Mouse (Mus musculus): ENCODE measurements around the gene Kcnab2. TPM values are rescaled to one million over a fixed set of nuclear protein-coding genes. Genes with fewer than 3 reads are reported as not detected.

Kcnab2 gene
- polyA plus RNA-seq, 1 experiment from 2014 or later = 10.5 TPM

GRCm38 (mm10) chr4:152424341-152424740 lies 53.3 kb downstream of the Kcnab2 start:
- no peak overlapping the region for H3K27ac ChIP-seq (ENCODE audit: low read depth, low read length)
- no peak overlapping the region for H3K4me2 ChIP-seq (ENCODE audit: low read depth, low read length, severe bottlenecking)
- H3K9ac ChIP-seq (ENCODE audit: low read length) = no peak overlapping the region
- no peaks in the 10 kb centered on the region for H3K9me3 ChIP-seq (ENCODE audit: control insufficient read depth, low read length)
- no peak overlapping the region for H3K4me3 ChIP-seq (ENCODE audit: low read depth, low read length)
- no peaks in the 10 kb centered on the region for H3K4me1 ChIP-seq (replicated peaks; ENCODE audit: control insufficient read depth, insufficient read depth, low read length)
- 43% methylated on average over 4 of the region's 4 CpGs for WGBS
- peak; percentile 69 for DNase-seq (ENCODE audit: low spot score)
- no peaks in the 10 kb centered on the region for H3K36me3 ChIP-seq (ENCODE audit: control insufficient read depth, insufficient read depth, low read length)
- ATAC-seq (replicated peaks; ENCODE audit: low FRiP score) = no peak
- no peaks in the 10 kb centered on the region for H3K27me3 ChIP-seq (ENCODE audit: control insufficient read depth, insufficient read depth, low read length)

DNA sequence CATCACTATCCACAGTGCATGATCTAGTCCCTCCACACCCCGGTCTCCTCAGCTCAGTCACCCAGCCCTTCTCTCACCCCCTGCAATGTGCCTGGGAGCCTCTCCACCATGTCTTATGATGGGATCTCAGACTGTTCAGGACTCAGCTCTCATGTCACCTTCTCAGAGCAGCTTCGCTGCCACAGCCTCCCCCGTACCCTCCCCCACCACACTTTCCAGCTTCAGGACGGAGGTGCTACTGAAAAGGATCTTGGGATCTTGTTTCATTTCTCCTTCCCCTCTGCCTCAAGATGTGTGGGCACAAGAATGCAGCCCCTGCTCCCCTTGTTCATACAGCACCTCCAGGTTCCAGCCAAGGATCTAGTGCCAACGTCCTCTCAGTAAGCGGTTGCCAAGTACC lies 54.1 kb downstream of the Kcnab2 start:
- no peaks in the 10 kb centered on the region for H3K4me1 ChIP-seq (replicated peaks; ENCODE audit: control insufficient read depth, insufficient read depth, low read length)
- DNase-seq (ENCODE audit: low spot score) = no peak
- no peak overlapping the region for H3K4me2 ChIP-seq (ENCODE audit: low read depth, low read length, severe bottlenecking)
- H3K9me3 ChIP-seq (ENCODE audit: control insufficient read depth, low read length) = no peaks in the 10 kb centered on the region
- H3K4me3 ChIP-seq (ENCODE audit: low read depth, low read length) = no peak overlapping the region
- 91% methylated on average over 6 of the region's 6 CpGs for WGBS
- H3K27me3 ChIP-seq (ENCODE audit: control insufficient read depth, insufficient read depth, low read length) = no peaks in the 10 kb centered on the region
- no peak overlapping the region for H3K9ac ChIP-seq (ENCODE audit: low read length)
- no peak for ATAC-seq (replicated peaks; ENCODE audit: low FRiP score)
- no peak overlapping the region for H3K27ac ChIP-seq (ENCODE audit: low read depth, low read length)
- no peaks in the 10 kb centered on the region for H3K36me3 ChIP-seq (ENCODE audit: control insufficient read depth, insufficient read depth, low read length)

DNA sequence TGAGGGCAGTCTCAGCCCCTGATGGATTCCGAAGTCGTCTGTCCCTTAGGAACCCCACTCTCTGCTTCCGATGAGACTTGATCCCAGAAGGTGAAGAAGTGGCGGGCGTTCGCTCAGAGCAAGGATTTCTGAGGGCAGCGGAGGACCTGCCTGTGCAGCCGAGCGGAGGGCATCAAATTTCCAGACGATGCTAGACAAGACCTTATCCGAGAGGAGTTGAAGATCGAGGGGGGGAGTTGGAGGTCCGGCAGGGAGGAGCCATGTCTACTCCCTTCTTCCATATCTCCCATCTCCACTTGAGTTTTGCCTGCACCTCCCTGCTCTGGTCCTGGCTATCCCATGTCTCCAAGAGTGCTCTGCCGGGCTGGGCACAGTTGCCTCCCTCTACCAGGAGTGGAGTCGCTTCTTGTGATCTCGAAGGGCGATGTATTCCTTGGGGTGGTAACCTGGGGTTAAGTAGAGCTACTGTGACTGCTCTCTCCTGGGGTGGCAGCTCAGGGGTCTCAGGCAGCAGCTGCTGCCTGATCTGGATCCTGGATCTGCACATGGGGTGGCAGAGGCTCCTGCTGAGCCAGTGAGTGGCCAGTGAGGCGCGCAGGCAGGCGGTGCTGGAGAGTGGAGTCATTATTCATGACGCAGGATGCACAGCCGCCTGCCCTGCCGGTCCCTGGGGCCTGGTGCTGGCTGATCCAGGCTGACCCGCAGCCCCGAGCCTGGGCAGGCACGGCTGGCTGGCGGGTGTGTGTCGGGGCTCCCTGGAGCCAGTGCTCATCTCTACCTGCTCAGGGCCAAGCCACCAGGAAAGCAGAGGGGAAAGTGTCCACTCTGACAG lies 59.2 kb downstream of the Kcnab2 start:
- DNase-seq (ENCODE audit: low spot score) (no peak), ATAC-seq (replicated peaks; ENCODE audit: low FRiP score) (no peak)
- H3K4me2 ChIP-seq (ENCODE audit: low read depth, low read length, severe bottlenecking) = no peak overlapping the region
- WGBS = 38% methylated on average over 28 of the region's 28 CpGs
- no peak overlapping the region for H3K4me3 ChIP-seq (ENCODE audit: low read depth, low read length)
- no peaks in the 10 kb centered on the region for H3K9me3 ChIP-seq (ENCODE audit: control insufficient read depth, low read length)
- no peaks in the 10 kb centered on the region for H3K4me1 ChIP-seq (replicated peaks; ENCODE audit: control insufficient read depth, insufficient read depth, low read length)
- H3K27me3 ChIP-seq (ENCODE audit: control insufficient read depth, insufficient read depth, low read length) = no peaks in the 10 kb centered on the region
- no peak overlapping the region for H3K27ac ChIP-seq (ENCODE audit: low read depth, low read length)
- no peaks in the 10 kb centered on the region for H3K36me3 ChIP-seq (ENCODE audit: control insufficient read depth, insufficient read depth, low read length)
- H3K9ac ChIP-seq (ENCODE audit: low read length) = no peak overlapping the region

DNA sequence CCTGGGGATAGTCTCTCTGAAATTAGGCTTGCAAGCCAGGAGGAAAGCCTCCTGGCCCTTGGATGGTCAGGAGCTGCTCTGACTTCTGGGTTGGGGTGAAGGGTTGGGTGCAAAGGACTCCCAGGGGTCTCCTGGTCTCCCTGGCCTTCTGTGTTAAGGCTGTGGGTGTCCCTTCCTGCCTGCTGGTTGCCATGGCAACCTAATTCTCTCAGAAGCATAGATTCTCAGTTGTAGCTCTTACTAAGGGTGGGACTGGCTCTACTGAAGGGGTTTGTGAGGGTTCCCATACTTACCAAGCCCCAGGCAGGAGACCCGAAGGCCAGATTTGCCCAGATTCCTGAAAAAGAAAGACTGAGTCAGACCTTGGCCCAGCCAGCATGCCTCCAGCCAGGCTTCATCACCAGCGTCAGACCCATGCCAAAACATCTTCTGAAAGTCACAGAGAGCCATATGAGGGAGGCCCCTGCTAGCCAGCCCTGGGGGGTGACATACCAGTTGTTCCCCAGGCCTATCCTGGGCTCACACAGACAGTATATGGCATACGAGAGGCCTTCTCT lies 65.1 kb downstream of the Kcnab2 start:
- no peaks in the 10 kb centered on the region for H3K9me3 ChIP-seq (ENCODE audit: control insufficient read depth, low read length)
- 83% methylated on average over 3 of the region's 3 CpGs for WGBS
- no peak overlapping the region for H3K4me2 ChIP-seq (ENCODE audit: low read depth, low read length, severe bottlenecking)
- H3K27me3 ChIP-seq (ENCODE audit: control insufficient read depth, insufficient read depth, low read length) = no peaks in the 10 kb centered on the region
- DNase-seq (ENCODE audit: low spot score) (no peak), ATAC-seq (replicated peaks; ENCODE audit: low FRiP score) (no peak)
- H3K27ac ChIP-seq (ENCODE audit: low read depth, low read length) = no peak overlapping the region
- H3K9ac ChIP-seq (ENCODE audit: low read length) = no peak overlapping the region
- no peak overlapping the region for H3K4me3 ChIP-seq (ENCODE audit: low read depth, low read length)
- no peaks in the 10 kb centered on the region for H3K36me3 ChIP-seq (ENCODE audit: control insufficient read depth, insufficient read depth, low read length)
- H3K4me1 ChIP-seq (replicated peaks; ENCODE audit: control insufficient read depth, insufficient read depth, low read length) = no peaks in the 10 kb centered on the region

DNA sequence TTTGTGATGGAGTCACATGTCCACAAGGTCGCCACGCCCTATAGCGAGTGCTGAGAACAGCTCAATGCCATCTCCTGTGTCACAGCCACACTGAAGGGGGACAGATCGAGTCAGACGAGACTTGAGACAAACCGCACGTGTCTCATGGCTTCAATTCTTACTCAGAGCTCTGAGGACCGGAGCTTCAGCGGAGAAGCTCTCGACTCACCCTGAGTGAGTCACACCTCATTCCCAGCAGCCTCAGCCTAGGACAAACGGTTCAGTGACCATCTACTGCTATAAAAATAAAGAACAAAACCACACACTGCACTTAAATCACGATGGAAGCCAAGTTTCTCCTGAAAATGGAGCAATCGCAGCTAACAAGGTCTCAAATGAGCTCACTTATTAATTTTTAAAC lies 66.7 kb downstream of the Kcnab2 start:
- H3K27me3 ChIP-seq (ENCODE audit: control insufficient read depth, insufficient read depth, low read length) = no peaks in the 10 kb centered on the region
- H3K9ac ChIP-seq (ENCODE audit: low read length) = no peak overlapping the region
- no peaks in the 10 kb centered on the region for H3K36me3 ChIP-seq (ENCODE audit: control insufficient read depth, insufficient read depth, low read length)
- H3K4me3 ChIP-seq (ENCODE audit: low read depth, low read length) = no peak overlapping the region
- WGBS = 86% methylated on average over 13 of the region's 13 CpGs
- ATAC-seq (replicated peaks; ENCODE audit: low FRiP score) = no peak
- no peak overlapping the region for H3K27ac ChIP-seq (ENCODE audit: low read depth, low read length)
- no peaks in the 10 kb centered on the region; the same call in 1 of the 2 replicates for H3K4me1 ChIP-seq (replicated peaks; ENCODE audit: control insufficient read depth, insufficient read depth, low read length)
- DNase-seq (ENCODE audit: low spot score) = no peak
- no peaks in the 10 kb centered on the region for H3K9me3 ChIP-seq (ENCODE audit: control insufficient read depth, low read length)
- no peak overlapping the region for H3K4me2 ChIP-seq (ENCODE audit: low read depth, low read length, severe bottlenecking)

GRCm38 (mm10) chr4:152406531-152406930 lies 71.1 kb downstream of the Kcnab2 start:
- no peak for DNase-seq (ENCODE audit: low spot score)
- H3K4me2 ChIP-seq (ENCODE audit: low read depth, low read length, severe bottlenecking) = no peak overlapping the region
- H3K27ac ChIP-seq (ENCODE audit: low read depth, low read length) = no peak overlapping the region
- peaks cover 11% of the 10 kb centered on the region for H3K4me1 ChIP-seq (replicated peaks; ENCODE audit: control insufficient read depth, insufficient read depth, low read length)
- ATAC-seq (replicated peaks; ENCODE audit: low FRiP score) = no peak
- no peaks in the 10 kb centered on the region for H3K9me3 ChIP-seq (ENCODE audit: control insufficient read depth, low read length)
- no peaks in the 10 kb centered on the region for H3K36me3 ChIP-seq (ENCODE audit: control insufficient read depth, insufficient read depth, low read length)
- 80% methylated on average over 8 of the region's 8 CpGs for WGBS
- H3K27me3 ChIP-seq (ENCODE audit: control insufficient read depth, insufficient read depth, low read length) = no peaks in the 10 kb centered on the region
- no peak overlapping the region for H3K9ac ChIP-seq (ENCODE audit: low read length)
- H3K4me3 ChIP-seq (ENCODE audit: low read depth, low read length) = no peak overlapping the region

GRCm38 (mm10) chr4:152405671-152406201 lies 71.9 kb downstream of the Kcnab2 start:
- no peak for DNase-seq (ENCODE audit: low spot score)
- 74% methylated on average over 7 of the region's 7 CpGs for WGBS
- no peak overlapping the region for H3K9ac ChIP-seq (ENCODE audit: low read length)
- no peak overlapping the region for H3K4me3 ChIP-seq (ENCODE audit: low read depth, low read length)
- H3K27ac ChIP-seq (ENCODE audit: low read depth, low read length) = no peak overlapping the region
- peaks cover 11% of the 10 kb centered on the region for H3K4me1 ChIP-seq (replicated peaks; ENCODE audit: control insufficient read depth, insufficient read depth, low read length)
- H3K9me3 ChIP-seq (ENCODE audit: control insufficient read depth, low read length) = no peaks in the 10 kb centered on the region
- ATAC-seq (replicated peaks; ENCODE audit: low FRiP score) = no peak
- no peak overlapping the region for H3K4me2 ChIP-seq (ENCODE audit: low read depth, low read length, severe bottlenecking)
- H3K27me3 ChIP-seq (ENCODE audit: control insufficient read depth, insufficient read depth, low read length) = no peaks in the 10 kb centered on the region
- no peaks in the 10 kb centered on the region for H3K36me3 ChIP-seq (ENCODE audit: control insufficient read depth, insufficient read depth, low read length)

- peaks cover 11% of the 10 kb centered on the region for H3K4me1 ChIP-seq (replicated peaks; ENCODE audit: control insufficient read depth, insufficient read depth, low read length)
- no peak for DNase-seq (ENCODE audit: low spot score)
- no peak overlapping the region for H3K4me3 ChIP-seq (ENCODE audit: low read depth, low read length)
- H3K27ac ChIP-seq (ENCODE audit: low read depth, low read length) = peak overlapping the region; percentile 37; the same call in 1 of the 2 replicates
- no peaks in the 10 kb centered on the region for H3K27me3 ChIP-seq (ENCODE audit: control insufficient read depth, insufficient read depth, low read length)
- no peak for ATAC-seq (replicated peaks; ENCODE audit: low FRiP score)
- H3K9me3 ChIP-seq (ENCODE audit: control insufficient read depth, low read length) = no peaks in the 10 kb centered on the region
- WGBS = 57% methylated on average over 6 of the region's 6 CpGs
- no peaks in the 10 kb centered on the region for H3K36me3 ChIP-seq (ENCODE audit: control insufficient read depth, insufficient read depth, low read length)
- H3K4me2 ChIP-seq (ENCODE audit: low read depth, low read length, severe bottlenecking) = no peak overlapping the region
- H3K9ac ChIP-seq (ENCODE audit: low read length) = no peak overlapping the region
Observed at GRCm38 (mm10) chr4:152405143-152405542, 72.5 kb downstream of the Kcnab2 start.
